In the genomic region with DNA sequence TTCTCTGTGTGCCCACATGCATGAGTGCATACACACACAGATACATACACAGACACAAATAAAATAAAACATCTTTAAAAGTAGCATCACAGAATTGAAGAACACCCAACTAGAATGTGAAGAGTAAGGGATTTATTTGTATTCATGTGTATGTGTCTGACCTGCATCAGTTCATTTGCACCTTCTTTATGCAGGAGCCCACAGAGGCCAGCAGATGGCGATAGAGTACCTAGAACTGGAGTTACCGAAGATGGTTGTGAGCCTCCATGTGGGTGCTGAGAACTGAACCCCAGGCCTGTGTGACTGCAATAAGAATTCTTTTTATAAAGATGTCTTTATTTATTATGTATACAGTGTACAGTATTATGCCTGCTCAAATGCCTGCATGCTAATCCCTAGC, we compare ENCODE assay signal across 20 mouse cellular contexts. TPM values are rescaled to one million over a fixed set of nuclear protein-coding genes. Genes with fewer than 3 reads are reported as not detected.
DNase-seq lines count a peak whose midpoint lies in the region; TF ChIP-seq lines count a peak whose summit lies in the region.
"Had no signal": no experiment of that assay in that cellular context is flagged by ENCODE, and none has a peak within 500 bp of the region (broad histone marks: within the 10 kb centered on the region; RNA-seq: fewer than 3 reads in every experiment).

No protein-coding gene starts in this region.

- no peak for DNase-seq in gastrocnemius, adult 2 months
- DNase-seq in gastrocnemius, postnatal 14 days: no peak
- DNase-seq in thymus, postnatal 4 days: peak; percentile 19
- no peak for DNase-seq in thymus, postnatal 10 days (ENCODE audit: low spot score in 2 of 2)
- DNase-seq in induced T-regulatory cell, adult 2 months (ENCODE audit: low read depth): peak; percentile 59
- no peak for DNase-seq in right cerebral cortex, postnatal 4 days
- DNase-seq in c-Kit-positive CD71-positive TER-119-positive erythroid progenitor cells, embryonic 14.5 days (ENCODE audit: low spot score): no peak
- DNase-seq in spleen, adult 18-20 months: no peak
- DNase-seq: adrenal gland, postnatal 10 days; cerebellum, adult 9-10 months; kidney, adult 18-20 months; kidney, postnatal 4 days; lung, adult 18-20 months; lung, postnatal 36 days; thymus, postnatal 36 days had no signal

- intact Hi-C loops in gastrocnemius, adult 2 months (cut with DNase I): no loop called here
- intact Hi-C loops in gastrocnemius, postnatal 14 days (cut with DNase I; ENCODE audit: low total_unique reads): no loop called here

- no peak overlapping the region for H3K27ac ChIP-seq in gastrocnemius, adult 2 months
- H3K27ac ChIP-seq: forebrain, embryonic 13.5 days; heart, embryonic 15.5 days; hindbrain, embryonic 12.5 days; limb, embryonic 12.5 days; midbrain, embryonic 15.5 days had no signal

- no peak overlapping the region for H3K4me3 ChIP-seq in gastrocnemius, adult 2 months
- H3K4me3 ChIP-seq: forebrain, embryonic 13.5 days; heart, embryonic 15.5 days; hindbrain, embryonic 12.5 days; limb, embryonic 12.5 days; midbrain, embryonic 15.5 days had no signal

- peak; percentile 15; the same call in 1 of the 2 replicates for TF ChIP-seq CTCF in gastrocnemius, adult 2 months (IDR thresholded peaks at IDR 0.05)

RNA-seq across cellular contexts. Expression of gene Cnot4, which starts 12.0 kb away (rescaled TPM):
- 10 to 100 TPM; 31.2 to 32.0 TPM for total RNA-seq in gastrocnemius, adult 2 months (2021)
- total RNA-seq in gastrocnemius, postnatal 14 days (2021): 10 to 100 TPM; 19.8 to 21.6 TPM

RNA-seq across cellular contexts. Expression of gene Nup205, which starts 31.7 kb away (rescaled TPM):
- total RNA-seq in gastrocnemius, adult 2 months (2021): 10 to 100 TPM in 1 of 2 experiments, 1 to 10 TPM in 1; 9.3 to 12.5 TPM
- 10 to 100 TPM; 10.3 to 11.8 TPM for total RNA-seq in gastrocnemius, postnatal 14 days (2021)

Comparison
In these comparisons a context has a peak if more than half of its experiments do, and no peak if none do; other contexts are left out.
1. DNase-seq: peak in thymus, postnatal 4 days (single experiment) and induced T-regulatory cell, adult 2 months (single experiment); none in gastrocnemius, adult 2 months (single experiment), gastrocnemius, postnatal 14 days (single experiment), thymus, postnatal 10 days (0 of 2), right cerebral cortex, postnatal 4 days (single experiment), c-Kit-positive CD71-positive TER-119-positive erythroid progenitor cells, embryonic 14.5 days (single experiment) and spleen, adult 18-20 months (0 of 2).